Mouse (Mus musculus) erythroid progenitor cell, adult 5-6 weeks (primary cell): ENCODE data around the gene Arid4a. TPM values are rescaled to one million over a fixed set of nuclear protein-coding genes. Genes with fewer than 3 reads are reported as not detected.
"Not testable (repeated sequence)": the region's sequence is repeated elsewhere in the genome, so short reads cannot be mapped to it uniquely, and the experiment has no call there.

Experiments used
- ATAC-seq: replicated peaks from 2 replicates; pipeline ENCODE4 v1.8.0; 2016; ENCODE audit warnings: moderate number of reproducible peaks, mild to moderate bottlenecking, moderate TSS enrichment, inconsistent platforms; ENCODE audit not compliant: poor library complexity, low FRiP score, severe bottlenecking
- total RNA-seq, 2 experiments: library from RNA; stranded (forward) in 1 of 2; stranded (reverse) in 1 of 2; fragments of 150-400 nt in 1 of 2; fragments of 186-747, 209-891 nt in 1 of 2; gene quantifications; 2 replicates each; pipeline versions ENCODE4 v1.2.3 to v1.2.4; 2015 to 2017; ENCODE audit warnings: low replicate concordance in 2 of 2

Arid4a gene
- total RNA-seq, 2 experiments from 2014 or later: 54.1 to 107 TPM

DNA sequence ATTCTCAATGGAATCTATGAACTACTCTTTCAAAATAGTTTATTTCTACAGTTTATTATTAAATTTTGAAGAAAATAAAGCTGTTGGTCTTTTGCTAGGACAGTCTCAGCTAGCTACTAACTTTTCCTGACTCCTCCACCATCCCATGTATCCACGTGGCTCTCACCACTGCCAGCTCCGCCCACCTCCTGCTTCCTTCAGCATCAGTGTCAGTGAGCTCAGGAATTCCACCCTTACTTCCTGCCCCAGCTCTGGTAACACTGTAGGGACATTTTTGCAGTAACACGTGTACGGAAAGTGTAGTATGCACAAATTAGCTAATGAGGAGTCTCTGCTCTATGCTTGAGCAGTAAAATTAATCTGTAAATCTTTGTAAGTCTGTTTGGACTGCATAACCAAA is 6.0 kb upstream of the Arid4a start:
- ATAC-seq: no peak

DNA sequence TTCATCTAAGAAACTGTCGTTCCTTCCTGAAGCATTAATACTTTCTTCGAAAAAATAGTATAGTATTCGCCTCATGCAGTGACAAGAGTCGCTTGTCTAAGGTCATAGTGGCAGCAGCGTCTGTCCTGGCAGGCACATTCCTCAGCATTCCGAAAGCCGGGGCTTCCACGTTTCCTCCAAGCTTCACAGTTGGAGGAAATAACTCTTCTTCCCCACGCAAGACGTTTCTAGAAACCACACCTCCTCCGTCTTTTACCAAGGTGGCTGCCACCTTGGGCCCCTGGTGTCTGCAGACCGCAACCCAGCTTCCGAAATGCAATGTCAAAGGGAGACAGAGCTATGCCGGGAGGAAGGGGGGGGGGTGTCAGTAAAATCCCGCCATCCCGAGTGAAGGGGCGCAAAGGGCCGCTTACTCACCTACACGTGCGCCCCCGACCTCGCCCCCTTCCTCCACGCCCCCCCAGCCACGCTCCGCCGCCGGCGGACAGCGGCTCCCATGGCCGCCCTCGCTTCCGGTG is 886 bp upstream of the Arid4a start:
- ATAC-seq: no peak

DNA sequence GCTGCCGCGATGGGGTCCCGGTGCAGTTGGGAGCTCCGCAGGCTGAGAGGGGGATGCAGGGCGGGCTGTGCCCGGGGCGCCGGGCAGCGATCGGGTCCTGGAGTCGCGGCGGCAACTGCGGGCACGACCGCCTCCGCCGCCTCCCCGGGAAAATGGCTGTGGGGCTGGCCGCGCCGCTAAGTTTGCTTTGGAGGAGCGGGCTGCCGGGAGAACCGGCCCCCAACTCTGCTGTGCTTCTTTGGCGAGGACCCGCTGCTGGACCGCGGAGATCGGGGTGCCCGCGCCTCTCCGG is 367 bp downstream of the Arid4a start:
- no peak for ATAC-seq

DNA sequence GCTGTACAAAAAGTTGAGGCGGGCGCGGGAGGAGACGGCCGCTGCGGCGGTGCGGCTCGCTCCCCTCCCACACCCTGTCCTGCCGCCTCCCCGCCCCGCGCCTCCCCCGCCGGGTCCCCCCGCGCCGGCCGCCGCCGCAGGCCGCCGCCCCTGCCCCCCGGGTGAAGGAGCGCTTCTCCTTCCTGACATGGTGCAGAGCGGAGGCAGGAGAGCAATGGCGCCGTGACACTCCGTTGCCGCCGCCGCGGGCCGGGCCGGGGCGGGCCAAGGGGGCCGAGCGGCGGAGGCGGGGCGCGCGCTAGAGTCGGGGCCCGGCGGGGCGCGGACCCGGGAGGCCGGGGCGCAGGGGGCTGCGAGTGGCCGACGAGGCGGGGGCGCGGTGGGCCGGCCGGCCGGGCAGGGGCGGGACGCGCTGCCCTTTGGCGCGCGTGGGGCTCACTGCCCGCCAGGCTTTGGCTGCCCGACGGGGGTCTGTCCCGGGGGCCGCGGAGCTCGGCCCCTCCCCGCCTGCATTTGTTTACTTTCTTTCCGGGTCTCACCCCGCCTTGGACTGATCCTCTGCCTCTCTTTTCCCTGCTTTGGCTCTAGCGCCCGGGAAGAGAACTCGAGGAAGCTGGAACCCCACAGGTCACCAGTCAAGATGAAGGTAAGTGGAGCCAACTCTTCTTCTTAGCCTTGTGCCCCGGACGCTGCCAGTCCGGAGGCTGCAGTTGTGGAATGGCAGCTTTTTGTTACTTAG is 882 bp downstream of the Arid4a start:
- no peak for ATAC-seq

DNA sequence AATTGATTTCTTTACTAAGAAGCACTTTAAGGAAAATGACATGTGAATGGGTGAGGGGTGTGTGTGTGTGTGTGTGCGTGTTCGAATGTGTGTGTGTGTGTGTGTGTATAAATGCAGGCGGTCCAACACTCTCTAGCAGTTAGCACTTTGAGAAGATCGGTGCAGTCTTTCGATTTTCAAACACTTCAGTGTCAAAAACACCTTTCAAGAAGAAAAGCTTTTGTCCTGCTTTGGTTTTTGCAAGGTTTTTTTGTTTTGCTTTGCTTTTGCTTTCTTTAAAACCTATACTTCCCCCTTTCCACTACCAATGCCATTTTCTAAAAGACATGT is 1.4 kb downstream of the Arid4a start:
- no peak for ATAC-seq

DNA sequence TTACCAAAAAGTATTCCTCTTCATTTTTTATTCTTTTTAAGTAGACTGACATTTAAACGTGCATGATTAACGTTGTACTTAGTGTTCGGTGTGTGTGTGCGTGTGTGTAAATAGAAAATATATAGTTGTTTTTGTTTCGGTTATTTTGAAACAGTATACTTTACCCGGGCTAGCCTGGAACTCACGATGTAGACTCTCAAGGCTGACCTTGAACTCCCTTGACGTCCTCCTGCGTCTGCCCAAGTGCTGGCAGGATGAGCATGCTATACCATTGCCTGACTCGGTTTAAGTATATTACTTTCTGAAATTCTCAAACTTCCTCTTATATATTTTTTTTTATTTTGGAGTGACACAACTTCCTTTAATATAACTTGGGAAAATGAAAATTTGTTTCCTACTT is 2.0 kb downstream of the Arid4a start:
- no peak for ATAC-seq

DNA sequence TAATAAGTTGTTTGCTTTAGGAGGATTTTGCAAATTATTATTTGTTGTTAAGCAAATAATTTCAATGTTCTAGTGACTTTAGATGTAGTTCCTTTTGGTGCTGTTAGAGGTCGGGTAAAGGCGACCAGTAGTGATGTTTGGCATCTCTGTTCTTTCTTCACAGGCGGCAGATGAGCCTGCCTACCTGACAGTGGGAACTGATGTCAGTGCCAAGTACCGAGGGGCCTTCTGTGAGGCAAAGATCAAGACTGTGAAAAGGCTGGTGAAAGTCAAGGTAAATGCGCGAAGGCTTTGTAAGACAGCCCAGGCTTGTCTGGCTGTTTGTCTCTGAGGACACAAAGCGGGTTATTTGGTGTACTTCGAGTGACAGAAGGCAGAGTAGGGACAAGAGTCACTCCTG is 3.4 kb downstream of the Arid4a start:
- ATAC-seq: no peak

DNA sequence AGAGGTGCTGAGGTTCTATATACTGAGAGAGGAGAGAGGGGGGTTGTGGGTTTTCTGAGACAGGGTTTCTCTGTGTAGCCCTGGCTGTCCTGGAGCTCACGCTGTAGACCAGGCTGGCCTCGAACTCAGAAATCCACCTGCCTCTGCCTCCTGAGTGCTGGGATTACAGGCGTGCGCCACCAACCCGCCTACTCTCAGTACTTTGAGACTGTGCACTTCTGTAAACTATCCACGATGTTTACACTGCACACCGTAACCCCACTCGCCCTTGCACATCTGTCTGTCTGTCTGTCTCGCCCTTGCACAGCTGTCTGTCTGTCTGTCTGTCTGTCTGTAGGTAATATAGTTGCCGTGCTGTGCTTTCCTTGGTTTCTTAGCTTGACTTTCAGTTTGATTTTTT is 8.6 kb downstream of the Arid4a start:
- ATAC-seq: no peak

DNA sequence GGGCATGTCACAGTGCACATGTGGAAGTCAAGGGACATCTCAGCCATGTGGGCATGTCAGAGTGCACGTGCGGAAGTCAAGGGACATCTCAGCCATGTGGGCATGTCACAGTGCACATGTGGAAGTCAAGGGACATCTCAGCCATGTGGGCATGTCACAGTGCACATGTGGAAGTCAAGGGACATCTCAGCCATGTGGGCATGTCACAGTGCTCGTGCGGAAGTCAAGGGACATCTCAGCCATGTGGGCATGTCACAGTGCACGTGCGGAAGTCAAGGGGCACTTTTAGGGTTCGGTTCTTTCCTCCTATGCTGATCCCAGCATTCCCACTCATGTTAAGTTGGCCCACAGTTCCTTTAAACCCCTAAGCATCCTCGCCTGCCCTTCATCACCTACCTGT is 12.5 kb downstream of the Arid4a start:
- ATAC-seq: not testable (repeated sequence)

DNA sequence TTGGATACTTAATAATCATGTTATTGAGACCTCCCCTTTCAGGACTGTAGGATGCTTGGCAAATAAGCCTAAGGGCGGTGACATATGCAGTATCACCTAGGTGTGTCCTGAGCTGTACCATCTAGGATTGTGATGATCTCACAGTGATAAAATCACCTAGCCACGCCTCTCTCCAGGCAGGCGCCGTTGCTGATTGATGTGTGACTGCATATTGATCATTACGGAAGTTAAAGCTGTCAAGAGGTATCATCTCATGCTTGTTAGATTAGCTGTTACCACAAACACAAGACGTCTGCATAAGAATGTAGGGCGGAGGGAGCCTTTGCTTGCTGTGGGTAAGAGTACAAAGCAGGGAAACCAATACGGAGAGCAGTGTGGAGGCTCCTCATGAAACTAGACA is 14.5 kb downstream of the Arid4a start:
- no peak for ATAC-seq

DNA sequence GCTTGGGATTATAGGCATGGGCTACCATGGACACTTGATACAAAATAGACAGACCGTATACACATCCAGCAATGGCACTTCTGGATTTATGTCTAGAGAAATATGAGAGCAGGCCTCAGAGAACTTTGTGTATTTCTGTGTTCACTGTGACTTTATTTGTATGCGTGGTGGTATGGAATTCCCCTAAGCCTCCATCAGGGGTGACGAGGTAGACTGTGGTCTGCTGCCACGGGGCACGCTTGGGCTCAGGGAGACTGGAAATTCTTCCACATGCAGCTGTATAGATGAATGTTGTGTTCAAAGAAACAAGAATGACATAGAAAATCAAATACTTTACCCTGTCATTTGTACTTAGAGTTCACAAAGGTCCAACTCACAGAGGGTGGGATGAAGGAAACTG is 14.9 kb downstream of the Arid4a start:
- no peak for ATAC-seq

DNA sequence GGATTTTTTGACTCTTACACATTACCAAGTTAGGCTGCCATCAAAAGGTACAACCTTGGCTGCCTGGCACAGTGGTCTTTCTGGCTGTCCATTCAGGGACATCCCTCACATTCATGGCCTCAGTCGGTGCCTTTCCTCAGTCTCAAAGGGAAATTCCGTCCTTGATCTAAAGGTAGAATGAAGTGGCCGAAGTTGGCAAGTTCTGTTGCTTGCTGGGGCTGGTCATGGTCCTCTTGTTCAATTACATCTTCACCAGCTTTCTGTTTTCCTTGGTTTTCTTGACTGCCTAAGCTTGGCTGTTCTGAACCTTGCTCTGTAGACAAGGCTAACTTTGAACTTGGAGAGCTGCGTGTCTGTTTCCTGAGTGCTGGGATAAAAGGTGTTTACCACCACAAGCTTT is 20.0 kb downstream of the Arid4a start:
- ATAC-seq: no peak

DNA sequence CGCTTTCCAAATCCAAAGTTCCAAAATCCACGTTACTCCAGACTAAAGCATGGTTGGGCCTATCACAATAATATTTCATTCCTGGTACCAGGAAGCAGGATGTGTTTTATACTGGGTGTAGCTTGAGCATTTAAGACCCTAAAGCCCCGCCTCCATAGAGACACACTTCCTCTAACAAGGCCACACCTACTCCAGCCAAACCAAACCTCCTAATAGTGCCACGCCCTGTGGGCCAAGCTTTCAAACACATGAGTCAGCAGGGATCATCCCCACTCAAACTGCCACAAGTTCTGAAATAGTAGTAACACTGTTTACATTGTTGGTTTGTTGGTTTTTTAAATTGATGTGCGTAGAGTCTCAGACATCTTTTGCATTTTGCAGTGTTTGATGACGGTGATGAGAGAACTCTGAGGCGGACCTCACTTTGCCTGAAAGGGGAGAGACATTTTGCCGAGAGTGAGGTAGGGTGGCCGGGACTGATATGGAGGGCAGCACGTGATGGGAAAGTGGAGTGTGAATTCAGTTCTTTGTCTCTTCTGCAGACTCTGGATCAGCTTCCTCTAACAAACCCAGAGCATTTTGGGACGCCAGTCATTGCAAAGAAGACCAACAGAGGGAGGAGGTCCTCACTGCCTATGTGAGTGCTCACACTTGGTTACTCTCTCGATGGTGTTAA is 21.1 kb downstream of the Arid4a start:
- ATAC-seq: peak; percentile 66; the same call in 1 of the 2 replicates

DNA sequence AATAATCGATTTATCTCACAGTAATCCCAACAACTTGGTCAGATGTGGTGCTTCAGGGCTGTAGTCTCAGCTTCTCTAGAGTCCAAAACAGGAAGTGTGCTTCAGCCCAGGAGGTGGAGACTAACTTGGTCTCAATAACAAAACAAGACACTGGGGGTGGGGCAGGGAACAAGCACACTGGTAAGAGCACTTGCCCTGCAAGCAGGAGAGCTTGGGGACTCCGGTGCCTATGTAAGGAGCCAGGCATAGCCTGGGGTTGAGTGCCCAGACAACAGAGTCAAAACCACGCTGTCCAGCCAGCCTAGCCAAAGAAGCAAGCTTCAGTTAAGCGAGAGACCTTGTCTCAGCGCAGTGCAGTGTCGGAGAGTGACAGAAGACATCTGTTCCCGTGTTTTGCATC is 24.7 kb downstream of the Arid4a start:
- no peak for ATAC-seq

DNA sequence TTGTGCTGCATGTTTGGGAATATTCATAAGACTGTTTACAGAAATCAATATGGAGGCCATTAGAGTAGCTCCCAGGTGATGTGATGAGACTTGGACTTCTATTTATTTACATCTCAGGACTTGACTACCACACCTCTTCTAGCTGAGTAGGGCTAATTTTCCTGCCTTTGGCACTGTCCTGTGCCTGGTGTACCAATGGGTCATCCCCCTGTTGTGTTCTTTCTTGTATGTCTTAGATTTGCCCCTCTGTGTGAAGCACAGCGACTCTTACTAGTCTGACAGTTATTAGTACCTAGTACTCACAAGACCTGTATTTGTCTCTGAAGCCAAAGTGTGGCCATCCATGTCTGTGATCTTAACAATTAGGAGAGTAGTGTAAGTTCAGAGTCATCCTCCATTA is 26.7 kb downstream of the Arid4a start:
- ATAC-seq: no peak

DNA sequence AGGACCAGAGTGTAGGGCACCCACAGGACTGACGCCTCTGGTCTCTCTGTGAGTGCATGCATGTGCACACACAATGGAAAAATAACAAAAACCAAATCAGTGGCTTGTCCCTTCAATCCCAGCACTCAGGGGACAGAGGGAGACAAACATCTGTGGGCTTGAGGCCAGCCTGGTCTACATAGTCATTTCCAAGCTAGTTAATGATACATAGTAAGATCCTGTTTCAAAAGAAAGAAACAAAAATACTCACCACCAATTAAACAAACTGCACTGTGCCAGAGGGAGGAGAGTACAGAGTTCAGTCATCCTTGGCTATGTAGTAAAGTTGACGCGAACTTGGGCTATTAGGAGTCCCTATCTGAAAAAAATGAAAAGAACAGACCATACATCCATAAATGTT is 27.8 kb downstream of the Arid4a start:
- ATAC-seq: no peak

DNA sequence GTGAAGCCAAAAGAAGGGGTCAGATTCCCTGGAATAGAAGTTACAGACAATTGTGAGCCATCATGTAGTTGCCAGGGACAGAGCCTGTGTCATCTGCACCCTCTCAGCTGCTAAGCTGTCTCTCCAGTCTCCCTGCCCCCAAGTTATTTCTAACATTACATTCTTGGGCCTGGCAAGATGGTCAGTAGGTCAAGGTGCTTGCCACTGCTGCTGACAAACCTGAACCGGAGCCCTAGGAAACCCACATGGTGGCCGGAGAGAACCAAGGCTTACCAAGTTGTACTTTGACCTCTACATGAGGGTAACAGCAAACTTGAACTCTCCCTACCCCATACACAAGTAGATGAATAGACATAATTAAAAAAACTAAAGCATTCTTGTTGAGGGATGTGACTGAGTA is 28.7 kb downstream of the Arid4a start:
- ATAC-seq: no peak

DNA sequence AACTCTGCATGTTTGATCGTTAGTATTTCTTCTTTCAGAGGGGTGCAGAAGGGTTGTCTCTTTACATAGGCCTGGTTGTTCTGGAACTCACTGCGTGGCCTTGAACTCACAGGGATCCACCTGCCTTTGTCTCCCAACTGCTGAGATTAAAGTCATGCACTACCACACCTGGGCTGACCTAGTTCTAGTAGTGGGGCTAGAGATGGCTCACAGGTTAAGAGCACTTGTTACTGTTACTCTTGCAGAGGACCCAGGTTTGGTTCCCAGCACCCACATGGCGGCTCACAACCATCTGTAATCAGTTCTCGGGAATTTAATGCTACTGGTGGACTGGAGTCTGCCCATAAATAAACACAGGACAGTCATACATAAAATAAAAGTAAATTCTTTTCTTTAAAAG is 30.7 kb downstream of the Arid4a start:
- no peak for ATAC-seq

DNA sequence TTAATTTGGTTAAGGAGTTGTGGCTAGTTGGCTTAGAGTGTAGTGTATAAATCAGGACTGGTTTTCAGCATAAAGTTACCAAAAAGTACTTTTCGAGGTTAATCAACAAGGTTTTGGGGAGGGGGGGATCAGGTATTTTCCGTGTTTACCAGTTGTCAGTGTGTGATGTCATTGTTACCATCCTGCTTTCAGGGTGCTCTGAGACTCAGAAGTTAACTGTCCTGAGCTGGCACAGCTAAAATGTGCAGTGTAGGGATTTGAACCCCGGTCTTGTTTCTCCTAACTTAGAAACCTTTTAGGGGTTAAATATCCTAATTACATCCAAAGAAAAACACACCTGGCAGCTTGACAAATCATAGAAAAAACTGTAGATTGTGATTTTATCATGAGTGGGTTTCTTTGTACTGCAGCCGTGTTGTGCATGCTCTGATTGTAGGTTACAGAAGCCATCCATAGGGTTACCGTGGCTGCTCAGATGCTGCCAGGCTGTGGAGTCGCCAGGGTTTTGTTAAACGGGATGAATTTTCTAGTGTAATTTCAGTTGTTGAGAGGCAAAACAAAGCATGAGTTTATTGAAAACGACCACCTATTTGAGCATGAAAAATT is 31.8 kb downstream of the Arid4a start:
- no peak for ATAC-seq

DNA sequence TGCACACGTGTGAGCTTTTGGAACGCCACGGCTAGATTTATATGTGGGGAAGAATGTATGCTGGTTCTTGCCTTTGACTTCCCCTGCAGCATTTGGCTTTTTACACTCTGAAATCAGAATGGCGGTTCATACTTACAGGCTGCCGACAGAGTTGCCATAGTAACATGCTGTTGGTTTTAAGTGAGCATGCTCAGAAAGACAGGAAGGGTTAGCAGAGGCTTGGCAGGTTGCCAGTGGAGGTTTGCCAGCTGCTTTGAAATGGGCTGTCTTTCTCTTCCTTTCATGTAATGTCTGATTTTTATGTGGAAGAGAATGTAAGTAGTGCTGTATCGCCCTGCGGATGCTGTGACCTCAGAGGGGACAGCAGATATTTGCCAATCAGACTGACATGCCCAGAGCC is 32.3 kb downstream of the Arid4a start:
- peak; percentile 58; the same call in 1 of the 2 replicates for ATAC-seq

DNA sequence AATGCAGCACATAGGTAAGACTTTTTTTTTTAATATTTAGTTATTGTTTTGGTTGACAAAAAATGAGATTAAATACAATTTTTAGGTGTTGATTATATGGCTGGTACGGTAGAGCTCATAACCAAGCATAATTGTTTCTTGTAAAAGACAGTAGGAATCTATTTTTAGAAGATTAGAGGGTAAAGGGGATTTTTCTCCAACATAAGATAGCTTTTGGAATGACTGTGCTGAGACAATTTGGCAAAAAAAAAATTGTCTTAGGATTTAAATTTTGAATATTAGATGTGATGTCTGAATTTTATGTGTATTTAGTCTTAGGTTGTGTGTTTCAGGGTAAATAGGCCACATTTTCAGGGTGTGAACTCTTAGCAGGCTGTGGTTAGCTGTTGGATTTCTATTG is 32.8 kb downstream of the Arid4a start:
- ATAC-seq: no peak
